Mouse (Mus musculus): ENCODE data around the gene Ppp1r26.
"Not testable (repeated sequence)": the region's sequence is repeated elsewhere in the genome, so short reads cannot be mapped to it uniquely, and the experiment has no call there.

Ppp1r26 gene

GRCm38 (mm10) chr2:28445082-28445481 lies 1.5 kb upstream of the Ppp1r26 start:
- DNase-seq (ENCODE audit: low read depth, low spot score), result peak; percentile 25

DNA sequence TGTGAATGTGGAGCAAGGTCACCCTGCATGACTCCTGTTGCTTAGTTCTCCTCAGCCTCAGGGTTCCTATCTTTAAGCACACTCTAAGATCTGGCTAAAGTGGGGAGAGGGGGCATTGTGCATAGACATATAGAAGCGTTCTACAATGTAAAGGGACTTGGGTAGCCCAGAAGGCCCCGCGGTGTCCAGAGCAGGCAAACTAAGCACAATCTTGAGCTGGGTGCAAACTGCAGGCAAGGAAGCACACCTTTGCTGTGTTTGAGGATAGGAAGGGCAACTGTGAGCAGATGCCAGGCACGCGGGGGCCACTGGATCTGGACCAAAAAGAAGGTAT lies 452 bp upstream of the Ppp1r26 start:
- DNase-seq (ENCODE audit: low read depth, low spot score), result no peak

- no peak for DNase-seq (ENCODE audit: low read depth, low spot score)
Observed at GRCm38 (mm10) chr2:28447315-28447670, 693 bp downstream of the Ppp1r26 start.

GRCm38 (mm10) chr2:28451663-28452062 lies 5.1 kb downstream of the Ppp1r26 start:
- DNase-seq (ENCODE audit: low read depth, low spot score), result no peak

GRCm38 (mm10) chr2:28453539-28453938 lies 6.9 kb downstream of the Ppp1r26 start:
- no peak for DNase-seq (ENCODE audit: low read depth, low spot score)

- no peak for DNase-seq (ENCODE audit: low read depth, low spot score)
Observed at GRCm38 (mm10) chr2:28456616-28457015, 10.0 kb downstream of the Ppp1r26 start.

GRCm38 (mm10) chr2:28463919-28464318 lies 17.3 kb downstream of the Ppp1r26 start:
- peak; percentile 75 for DNase-seq (ENCODE audit: low read depth, low spot score)

DNA sequence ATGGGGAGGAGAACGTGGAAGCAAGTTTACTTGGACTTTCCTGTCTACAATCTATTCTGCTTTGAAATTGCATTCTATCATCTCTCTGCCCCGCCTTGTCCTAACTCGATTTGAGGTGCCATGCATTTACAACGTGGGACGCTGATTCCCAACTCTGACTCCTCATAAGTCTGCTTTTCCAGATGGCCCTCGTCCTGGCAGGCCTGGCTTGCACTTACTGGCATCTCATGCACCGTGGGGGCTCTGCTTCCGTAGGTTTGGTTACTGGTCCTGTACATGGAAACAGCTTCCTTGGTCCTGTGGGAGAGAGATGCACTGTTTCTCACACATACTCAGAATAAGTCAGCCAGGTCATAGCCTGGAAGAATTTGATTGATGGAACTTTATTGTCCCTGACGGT lies 18.3 kb downstream of the Ppp1r26 start:
- no peak for DNase-seq (ENCODE audit: low read depth, low spot score)

GRCm38 (mm10) chr2:28465836-28466518 lies 19.4 kb downstream of the Ppp1r26 start, which contains the start of gene 1700007K13Rik:
TSS of gene 1700007K13Rik (minus strand) at chr2:28466332.
- DNase-seq (ENCODE audit: low read depth, low spot score), result no peak

DNA sequence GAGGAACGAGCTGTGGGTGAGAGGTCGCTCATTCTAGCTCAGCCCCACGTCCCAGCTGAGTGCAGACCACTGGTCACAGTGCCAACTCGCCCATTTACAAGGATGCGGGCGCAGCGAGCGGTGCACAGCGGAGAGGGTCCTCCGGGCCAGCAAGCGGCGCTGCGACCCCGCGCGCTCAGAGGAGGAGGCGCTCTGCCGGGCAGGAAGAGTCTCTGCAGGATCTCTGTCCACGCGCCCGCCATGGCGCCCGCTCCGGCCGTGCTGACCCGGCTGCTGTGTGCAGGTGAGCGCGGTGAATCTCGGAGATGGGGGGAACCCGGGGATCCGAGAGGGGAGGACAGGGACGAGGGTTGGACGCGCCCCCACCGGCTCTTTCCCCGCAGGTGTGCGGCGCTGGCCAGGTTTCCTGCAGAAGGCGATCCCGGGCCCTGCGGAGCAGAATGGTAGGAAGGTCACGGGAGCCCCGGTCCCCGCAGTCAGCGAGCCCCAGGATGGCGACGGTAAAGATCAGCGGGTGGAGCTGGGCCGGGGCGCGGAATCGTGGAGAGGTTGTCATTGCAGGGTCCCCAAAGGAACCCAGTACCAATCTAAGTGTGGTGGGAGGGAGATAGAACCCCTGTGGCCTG lies 21.4 kb downstream of the Ppp1r26 start, which contains the start of gene Mrps2:
Gene Mrps2 (plus strand): TSS at position 207 of the 626 bp plus-strand sequence.
- DNase-seq (ENCODE audit: low read depth, low spot score), result peak; percentile 89

- DNase-seq (ENCODE audit: low read depth, low spot score), result no peak
Observed at GRCm38 (mm10) chr2:28468486-28469225, 22.1 kb downstream of the Ppp1r26 start.

- no peak for DNase-seq (ENCODE audit: low read depth, low spot score)
Observed at GRCm38 (mm10) chr2:28469461-28469860, 22.9 kb downstream of the Ppp1r26 start.

- no peak for DNase-seq (ENCODE audit: low read depth, low spot score)
Observed at GRCm38 (mm10) chr2:28470591-28470990, 24.0 kb downstream of the Ppp1r26 start.

DNA sequence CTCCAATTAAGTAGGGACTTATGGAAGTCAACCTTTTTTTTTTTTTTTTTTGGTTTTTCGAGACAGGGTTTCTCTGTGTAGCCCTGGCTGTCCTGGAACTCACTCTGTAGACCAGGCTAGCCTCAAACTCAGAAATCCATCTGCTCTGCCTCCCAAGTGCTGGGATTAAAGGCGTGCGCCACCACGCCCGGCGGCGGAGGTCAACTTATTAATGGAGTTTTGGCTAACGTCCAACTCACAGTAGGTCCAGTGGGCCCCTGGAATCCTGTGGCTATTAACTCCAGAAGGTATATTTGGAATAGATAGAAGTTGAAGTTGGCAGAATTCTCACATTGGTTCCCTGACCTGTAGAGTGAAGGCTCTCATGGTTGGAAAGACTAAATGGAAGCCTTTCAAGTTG lies 25.4 kb downstream of the Ppp1r26 start:
- not testable (repeated sequence) for DNase-seq (ENCODE audit: low read depth, low spot score)

DNA sequence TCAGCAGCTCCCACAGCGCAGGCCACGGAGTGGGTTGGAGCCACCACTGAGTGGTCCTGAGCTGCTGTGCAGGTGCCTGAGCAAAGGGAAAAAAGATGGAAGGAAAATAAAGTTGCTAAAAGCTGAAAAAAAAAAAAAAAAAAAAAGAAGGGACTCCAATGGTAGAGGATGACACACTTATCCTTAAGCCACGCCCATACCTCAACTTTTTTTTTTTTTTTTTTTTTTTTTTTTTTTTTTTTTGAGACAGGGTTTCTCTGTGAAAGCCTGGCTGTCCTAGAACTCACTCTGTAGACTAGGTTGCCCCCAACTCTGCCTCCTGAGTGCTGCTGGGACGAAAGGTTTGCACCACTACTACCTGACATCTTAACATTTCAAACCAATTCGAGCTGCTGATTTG lies 31.4 kb downstream of the Ppp1r26 start:
- DNase-seq (ENCODE audit: low read depth, low spot score), result not testable (repeated sequence)

DNA sequence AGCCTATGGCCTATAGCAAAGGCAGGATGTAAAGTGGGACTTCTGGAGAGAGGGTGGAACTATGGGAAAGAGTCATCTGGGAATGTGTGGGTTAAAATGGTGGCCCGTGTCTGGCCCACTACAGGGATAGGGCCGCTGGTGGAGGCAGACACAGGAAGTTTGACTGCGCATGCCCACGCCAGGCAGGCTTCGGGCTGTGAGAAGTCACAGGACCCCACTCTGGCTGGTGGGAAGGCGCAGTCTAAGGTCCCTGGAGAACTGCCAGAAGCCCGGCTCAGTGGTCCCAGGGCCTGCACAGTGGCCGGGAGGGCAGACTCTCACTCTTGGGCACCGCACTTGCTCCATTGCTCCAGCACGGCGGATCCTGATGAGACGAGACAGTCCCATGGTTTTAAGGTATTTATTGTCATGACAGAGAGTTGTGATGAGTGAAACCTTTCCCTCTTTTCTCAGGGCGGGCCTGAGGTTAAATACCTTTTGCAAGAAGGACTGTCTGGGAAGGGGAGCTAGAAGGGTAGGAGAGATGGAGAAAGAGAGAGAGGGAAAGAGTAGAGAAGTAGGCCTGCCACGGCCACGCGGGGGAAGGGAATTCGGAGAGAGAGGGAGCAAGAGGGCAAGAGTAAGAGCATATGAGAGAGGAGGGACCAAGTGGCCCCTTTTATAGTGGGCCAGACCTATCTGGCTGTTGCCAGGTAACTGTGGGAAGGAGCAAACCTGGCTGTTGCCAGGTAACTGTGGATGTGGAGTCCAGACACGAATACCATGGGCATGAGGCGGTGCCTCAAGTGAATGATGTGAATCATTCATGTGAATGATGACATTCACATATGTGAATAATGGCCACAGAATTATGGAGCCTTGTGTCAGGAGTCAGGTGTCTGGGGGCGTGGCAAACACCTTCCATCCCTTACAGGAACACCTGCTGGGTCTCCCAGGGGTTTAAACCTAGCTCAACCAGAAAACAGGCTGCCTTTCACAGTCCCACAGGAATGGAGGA lies 32.9 kb downstream of the Ppp1r26 start:
- no peak for DNase-seq (ENCODE audit: low read depth, low spot score)

GRCm38 (mm10) chr2:28483861-28484260 lies 37.3 kb downstream of the Ppp1r26 start:
- no peak for DNase-seq (ENCODE audit: low read depth, low spot score)

- no peak for DNase-seq (ENCODE audit: low read depth, low spot score)
Observed at GRCm38 (mm10) chr2:28494521-28494920, 47.9 kb downstream of the Ppp1r26 start.

GRCm38 (mm10) chr2:28495207-28495756 lies 48.7 kb downstream of the Ppp1r26 start:
- peak; percentile 87 for DNase-seq (ENCODE audit: low read depth, low spot score)

- DNase-seq (ENCODE audit: low read depth, low spot score), result no peak
Observed at GRCm38 (mm10) chr2:28495801-28496595, 49.4 kb downstream of the Ppp1r26 start.

Measured in A20 (cell line).